Mouse (Mus musculus) heart, embryonic 12.5 days (tissue): ENCODE data around the gene Igbp1b. TPM values are rescaled to one million over a fixed set of nuclear protein-coding genes. Genes with fewer than 3 reads are reported as not detected.

Experiments
- ATAC-seq: fragments of 200-750 bp; cut with Nextera tagmentation; 2 replicates; pipeline ENCODE4 v1.8.0; 2017; ENCODE audit warnings: moderate TSS enrichment, moderate library complexity; ENCODE audit not compliant: insufficient number of reproducible peaks, low FRiP score
- H3K27ac ChIP-seq: fragments of 300-500 bp; sonication (generic); 2 replicates; pipeline ENCODE4 v1.5.1; 2016; ENCODE audit warnings: mild to moderate bottlenecking, moderate library complexity; ENCODE audit not compliant: poor library complexity, severe bottlenecking
- H3K27me3 ChIP-seq: fragments of 300-500 bp; sonication (generic); replicated peaks from 2 replicates; pipeline ENCODE4 v1.6.1; 2016; ENCODE audit warnings: mild to moderate bottlenecking, moderate library complexity
- H3K36me3 ChIP-seq: fragments of 300-500 bp; sonication (generic); 2 replicates; pipeline ENCODE4 v1.6.1; 2016; ENCODE audit warnings: mild to moderate bottlenecking, moderate library complexity
- H3K4me1 ChIP-seq: fragments of 300-500 bp; sonication (generic); replicated peaks from 2 replicates; pipeline ENCODE4 v1.6.1; 2016; ENCODE audit warnings: mild to moderate bottlenecking
- H3K4me2 ChIP-seq: fragments of 300-500 bp; sonication (generic); 2 replicates; pipeline ENCODE4 v1.6.1; 2016; ENCODE audit warnings: mild to moderate bottlenecking, moderate library complexity
- H3K4me3 ChIP-seq: fragments of 300-500 bp; sonication (generic); 2 replicates; pipeline ENCODE4 v1.5.1; 2016; ENCODE audit warnings: mild to moderate bottlenecking
- H3K9ac ChIP-seq: fragments of 300-500 bp; sonication (generic); 2 replicates; pipeline ENCODE4 v1.6.1; 2016; ENCODE audit warnings: mild to moderate bottlenecking, moderate library complexity
- H3K9me3 ChIP-seq: fragments of 300-500 bp; sonication (generic); replicated peaks from 2 replicates; pipeline ENCODE4 v1.6.1; 2016; ENCODE audit warnings: mild to moderate bottlenecking, moderate library complexity
- WGBS: fragments of 180-500 bp; shearing (Covaris S2); methylation state at CpG from one replicate; pipeline ENCODE4 v1.1.7; 2016; 5-methylcytosine and 5-hydroxymethylcytosine counted together
- polyA plus RNA-seq: library from polyadenylated mRNA; unstranded; fragments of >200 nt; fragmentation: Nextera tagmentation; extraction: Ambion mirVana; gene quantifications from 2 replicates; pipeline ENCODE4 v1.2.1, GENCODE M21; 2016

The Igbp1b gene
- not detected in 2 replicates for polyA plus RNA-seq

DNA sequence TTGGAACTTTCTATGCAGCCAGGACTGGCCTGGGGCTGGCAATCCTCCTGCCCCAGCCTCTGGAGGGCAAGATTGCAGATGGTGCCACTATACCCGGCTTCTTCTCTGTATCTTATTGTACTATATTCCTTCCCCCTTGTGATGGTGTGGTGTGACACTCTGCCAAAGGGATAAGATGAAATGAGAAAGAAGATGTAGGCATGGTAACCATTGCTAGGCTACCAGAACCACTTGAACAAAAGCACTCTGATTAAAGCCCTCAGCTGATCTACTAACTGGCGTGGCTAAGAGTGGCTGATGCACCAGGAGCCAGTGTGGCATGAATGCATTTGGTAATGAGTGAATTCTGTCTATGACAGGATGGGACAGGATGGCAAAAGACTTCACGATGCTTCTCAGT is at the start of gene Igbp1b:
TSS of gene Igbp1b (minus strand) at position 29 of the 400 bp plus-strand sequence.
- WGBS = 75% methylated on average over 3 of the region's 3 CpGs
- no peak within 1 kb of the TSS for H3K4me2 ChIP-seq

DNA sequence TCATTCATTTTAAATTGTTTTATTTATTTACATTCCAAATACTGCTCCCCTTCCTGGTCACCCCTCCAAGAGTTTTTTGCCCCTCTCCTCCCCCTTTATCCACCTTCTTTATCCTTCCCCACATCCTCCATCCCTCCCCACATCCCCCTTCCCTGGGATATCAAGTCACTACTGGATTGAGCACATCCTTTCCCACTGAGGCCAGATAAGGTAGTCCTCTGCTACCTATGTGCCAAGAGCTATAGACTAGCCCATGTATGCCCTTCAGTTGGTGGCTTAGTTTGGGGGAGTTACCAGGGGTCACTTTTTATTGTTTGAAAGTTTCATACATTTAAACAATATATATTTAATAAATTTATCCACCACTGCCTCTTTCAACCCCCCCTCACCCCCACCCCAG is 24.6 kb upstream of the Igbp1b start:
- Histone ChIP-seq H3K27ac (no peak overlapping the region), H3K4me3 (no peak overlapping the region), H3K27me3 (no peaks in the 10 kb centered on the region), H3K4me2 (no peak overlapping the region), H3K9ac (no peak overlapping the region), H3K36me3 (no peaks in the 10 kb centered on the region), H3K9me3 (no peaks in the 10 kb centered on the region), H3K4me1 (no peaks in the 10 kb centered on the region)
- ATAC-seq = no peak

More for the DNA sequence above, at the start of gene Igbp1b:
- H3K36me3 ChIP-seq = no peaks in the 10 kb centered on the region
- no peaks in the 10 kb centered on the region for H3K27me3 ChIP-seq
- H3K9ac ChIP-seq = no peak within 1 kb of the TSS
- no peaks in the 10 kb centered on the region for H3K9me3 ChIP-seq
- H3K27ac ChIP-seq = no peak within 1 kb of the TSS
- no peak within 1 kb of the TSS for H3K4me3 ChIP-seq
- no peaks in the 10 kb centered on the region for H3K4me1 ChIP-seq
- no peak for ATAC-seq

DNA sequence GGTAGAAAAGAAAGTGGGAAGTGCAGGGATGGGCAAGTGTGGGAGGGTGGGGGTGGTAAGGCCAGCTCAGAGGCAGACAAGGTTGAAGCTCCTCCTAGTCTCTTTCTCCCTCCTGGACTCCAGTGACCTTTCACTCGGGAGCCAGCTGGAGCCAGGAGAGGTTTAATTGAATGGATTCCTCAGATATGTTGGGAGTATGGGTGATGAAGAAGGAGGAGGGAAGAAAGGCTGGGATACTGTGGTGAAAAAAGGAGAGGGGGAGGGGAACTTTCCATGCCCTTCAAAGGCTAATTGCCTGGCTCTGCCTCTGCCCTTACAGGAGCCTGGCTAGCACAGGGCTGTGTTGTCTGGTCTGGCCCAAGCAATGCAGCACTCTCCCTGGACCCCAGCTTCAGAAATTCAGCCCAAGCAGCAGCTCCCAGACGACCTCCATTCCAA is 14.4 kb upstream of the Igbp1b start:
- no peak for ATAC-seq
- Histone ChIP-seq H3K27ac (no peak overlapping the region), H3K9ac (no peak overlapping the region), H3K4me1 (0 out of 2 replicates have a peak, but pooled peaks cover 5% of the 10 kb centered on the region), H3K4me2 (no peak overlapping the region), H3K27me3 (no peaks in the 10 kb centered on the region), H3K4me3 (no peak overlapping the region), H3K36me3 (no peaks in the 10 kb centered on the region), H3K9me3 (no peaks in the 10 kb centered on the region)
- 7% methylated on average over 2 of the region's 2 CpGs for WGBS

DNA sequence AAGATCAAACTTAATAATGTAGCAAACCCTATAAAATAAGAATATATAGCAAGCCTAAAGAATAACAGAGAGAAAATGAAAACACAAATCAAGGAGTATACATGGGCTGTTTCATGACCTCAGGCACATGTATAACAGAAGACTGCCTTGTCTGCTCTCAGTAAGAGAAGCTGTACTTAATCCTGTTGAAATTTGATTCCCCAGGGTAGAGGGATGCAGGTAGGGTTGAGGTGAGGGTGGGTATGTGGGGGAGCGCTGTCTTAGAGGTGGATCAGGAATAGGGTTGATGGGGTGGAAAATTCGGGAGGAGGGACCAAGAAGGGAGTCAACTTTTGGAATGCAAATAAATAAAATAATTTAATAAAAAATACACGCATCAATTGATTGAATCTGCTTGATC is 7.1 kb upstream of the Igbp1b start:
- no peak for ATAC-seq
- H3K4me3 ChIP-seq = no peak overlapping the region
- H3K4me1 ChIP-seq = no peaks in the 10 kb centered on the region
- H3K9ac ChIP-seq = no peak overlapping the region
- H3K27me3 ChIP-seq = no peaks in the 10 kb centered on the region
- no peaks in the 10 kb centered on the region for H3K9me3 ChIP-seq
- H3K27ac ChIP-seq = no peak overlapping the region
- no peak overlapping the region for H3K4me2 ChIP-seq
- no peaks in the 10 kb centered on the region for H3K36me3 ChIP-seq
- WGBS = 64% methylated on average over 3 of the region's 3 CpGs

DNA sequence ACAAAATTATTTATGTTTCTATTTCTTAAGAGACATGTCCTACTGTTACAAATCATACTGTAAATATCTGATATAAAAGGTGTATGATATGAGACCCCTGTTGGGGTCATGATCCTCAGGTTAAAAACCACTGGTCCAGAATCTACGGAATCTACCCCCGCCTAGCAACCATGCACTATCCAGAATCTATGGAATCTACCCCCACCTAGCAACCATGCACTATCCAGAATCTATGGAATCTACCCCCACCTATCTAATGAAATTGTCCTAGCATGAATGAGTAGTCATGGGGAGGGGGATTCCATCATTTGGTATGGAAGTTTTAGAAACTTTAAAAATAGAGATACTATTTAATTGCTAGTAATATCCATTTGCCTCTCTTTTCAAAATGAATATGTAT is 12.7 kb downstream of the Igbp1b start:
- Histone ChIP-seq H3K9ac (no peak overlapping the region), H3K9me3 (no peaks in the 10 kb centered on the region), H3K36me3 (no peaks in the 10 kb centered on the region), H3K27me3 (no peaks in the 10 kb centered on the region), H3K4me1 (no peaks in the 10 kb centered on the region), H3K4me3 (no peak overlapping the region), H3K4me2 (no peak overlapping the region), H3K27ac (no peak overlapping the region)
- no peak for ATAC-seq
- 88% methylated on average over 2 of the region's 2 CpGs for WGBS

DNA sequence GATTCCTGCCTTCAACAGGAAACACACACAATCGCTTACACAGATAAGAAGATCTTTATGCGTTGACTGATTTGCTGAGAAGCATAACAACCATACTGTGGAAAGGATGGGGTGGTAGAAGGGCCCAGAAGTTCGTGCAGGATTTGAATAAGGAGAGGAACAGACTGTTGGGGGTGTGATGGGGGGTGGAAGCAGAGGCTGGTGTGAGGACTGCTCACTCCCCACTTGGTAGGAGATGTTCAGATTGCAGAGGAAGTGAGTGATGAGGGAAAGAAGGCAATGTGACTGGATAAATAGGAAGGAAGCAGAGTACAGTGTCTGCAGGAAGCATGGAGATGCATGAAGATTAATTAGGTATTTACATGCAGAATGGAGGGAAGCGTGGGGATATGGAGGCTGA is 19.0 kb downstream of the Igbp1b start:
- Histone ChIP-seq H3K4me2 (no peak overlapping the region), H3K27me3 (no peaks in the 10 kb centered on the region), H3K9me3 (no peaks in the 10 kb centered on the region), H3K4me3 (no peak overlapping the region), H3K27ac (no peak overlapping the region), H3K9ac (no peak overlapping the region), H3K36me3 (no peaks in the 10 kb centered on the region), H3K4me1 (no peaks in the 10 kb centered on the region)
- WGBS = 46% methylated on average over 4 of the region's 4 CpGs
- no peak for ATAC-seq

DNA sequence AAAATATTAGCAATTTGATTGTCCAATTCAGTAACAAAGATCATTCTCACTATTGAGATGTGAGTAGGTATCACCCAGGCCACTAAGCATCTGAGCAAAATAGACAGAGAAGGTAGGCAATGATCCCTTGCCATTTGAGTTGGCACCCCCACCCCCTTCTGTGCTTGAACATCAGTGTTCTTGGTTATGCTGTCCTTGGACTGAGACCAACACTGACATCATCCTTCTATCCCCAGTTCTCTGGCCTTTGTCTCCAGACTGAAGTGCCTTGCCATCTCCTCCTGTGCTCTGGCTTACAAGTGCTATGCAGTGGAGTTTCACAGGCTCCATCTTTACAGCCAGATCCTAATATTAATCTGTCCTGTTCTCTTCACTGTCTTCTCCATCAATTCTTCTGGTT is 37.6 kb downstream of the Igbp1b start:
- Histone ChIP-seq H3K4me1 (no peaks in the 10 kb centered on the region), H3K36me3 (no peaks in the 10 kb centered on the region), H3K27ac (no peak overlapping the region), H3K4me3 (no peak overlapping the region), H3K9ac (no peak overlapping the region), H3K9me3 (no peaks in the 10 kb centered on the region), H3K4me2 (no peak overlapping the region), H3K27me3 (no peaks in the 10 kb centered on the region)
- ATAC-seq = no peak

DNA sequence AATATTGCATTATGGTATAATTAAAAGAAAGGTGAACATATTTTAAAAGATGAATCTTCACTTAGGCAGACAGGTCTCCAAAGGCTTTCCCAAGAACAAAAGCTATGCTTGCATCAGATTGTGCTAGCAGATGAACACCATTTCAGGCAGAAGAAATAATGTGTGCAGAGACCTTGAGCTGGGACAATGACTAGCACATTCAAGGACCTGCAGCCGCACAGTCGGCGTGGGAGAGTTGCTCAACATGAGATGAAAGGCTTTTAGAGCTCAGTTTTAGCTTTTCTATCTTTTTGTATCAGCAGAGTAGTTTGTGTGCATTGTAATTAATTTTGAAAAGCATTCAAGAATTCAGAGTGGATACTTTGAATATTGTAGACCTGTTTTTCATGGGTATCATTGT is 39.9 kb downstream of the Igbp1b start:
- Histone ChIP-seq H3K9ac (no peak overlapping the region), H3K4me1 (no peaks in the 10 kb centered on the region), H3K27ac (no peak overlapping the region), H3K9me3 (no peaks in the 10 kb centered on the region), H3K4me3 (no peak overlapping the region), H3K27me3 (no peaks in the 10 kb centered on the region), H3K4me2 (no peak overlapping the region), H3K36me3 (no peaks in the 10 kb centered on the region)
- no peak for ATAC-seq
- WGBS = 80% methylated on average over 3 of the region's 3 CpGs

Other genes with a start within 250 kb of the Igbp1b start
- gene Lmo3, start 76.6 kb downstream of the Igbp1b start, polyA plus RNA-seq = 1.4 and 1.5 TPM in 2 replicates